Mouse (Mus musculus): ENCODE data around the gene Tecrl. TPM values are rescaled to one million over a fixed set of nuclear protein-coding genes. Genes with fewer than 3 reads are reported as not detected.

Tecrl gene
- 0.08 and 0.23 TPM in 2 replicates for polyA plus RNA-seq (2021; fragmentation: Nextera tagmentation)
- long read RNA-seq, experiment 1: 0 reads
- long read RNA-seq, experiment 2, partial matches to known transcripts: 0 of 1 reads
- long read RNA-seq, experiment 2, other reads (novel, unspliced or antisense): 0 of 1 reads

DNA sequence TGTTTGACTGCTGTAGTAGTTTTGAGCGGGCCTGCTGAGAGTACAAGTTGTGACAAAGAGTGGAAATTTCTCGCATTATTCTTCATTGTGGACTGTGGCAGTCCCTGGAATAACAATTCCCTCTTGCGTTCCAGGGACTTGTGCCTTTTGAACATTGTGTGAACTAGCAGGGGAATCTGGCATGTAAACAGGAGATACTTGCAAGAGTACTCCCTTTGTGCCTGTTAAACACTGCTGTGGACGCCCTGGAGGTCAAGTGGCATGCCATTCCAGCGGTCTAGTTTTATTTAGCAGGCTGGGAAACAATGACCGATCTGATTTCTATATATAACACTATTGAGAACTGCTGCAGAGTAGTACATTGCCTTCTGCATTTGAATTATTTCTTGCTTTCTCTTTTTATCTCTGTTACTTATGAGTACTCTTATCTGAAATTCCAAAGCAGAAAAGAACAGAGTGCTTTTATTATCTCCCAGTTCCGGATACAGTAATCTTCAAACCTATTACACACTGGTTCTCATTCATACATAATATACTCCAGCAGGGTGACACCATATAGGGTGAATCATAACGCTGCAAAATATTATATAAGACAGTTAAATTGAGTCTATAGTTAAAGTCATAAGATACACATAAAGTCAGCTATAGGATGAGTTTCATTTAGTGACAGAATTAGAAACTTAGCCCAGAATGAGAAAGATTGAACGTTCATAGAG, at the start of gene Tecrl:
Gene Tecrl (minus strand): TSS at position 350 of the 716 bp plus-strand sequence.

